Mouse (Mus musculus): ENCODE measurements around the gene Clrn2. TPM values are rescaled to one million over a fixed set of nuclear protein-coding genes. Genes with fewer than 3 reads are reported as not detected.

Clrn2 gene
- polyA plus RNA-seq, 1 experiment from 2014 or later: not detected

- no peak for ATAC-seq
- H3K4me2 ChIP-seq (replicated peaks): no peak overlapping the region
- no peak overlapping the region for H3K27ac ChIP-seq
- no peak overlapping the region for H3K4me3 ChIP-seq (replicated peaks)
- H3K4me1 ChIP-seq (replicated peaks): 0 out of 2 replicates have a peak, but pooled peaks cover 5% of the 10 kb centered on the region
- WGBS: 93% methylated on average over 14 of the region's 14 CpGs
- no peaks in the 10 kb centered on the region for H3K9me3 ChIP-seq
- peaks cover 32% of the 10 kb centered on the region for H3K36me3 ChIP-seq
- no peaks in the 10 kb centered on the region for H3K27me3 ChIP-seq
- no peak overlapping the region for H3K9ac ChIP-seq (replicated peaks)
Observed at GRCm38 (mm10) chr5:45435967-45436950, 17.3 kb upstream of the Clrn2 start.

GRCm38 (mm10) chr5:45437826-45438225 lies 15.7 kb upstream of the Clrn2 start:
- Histone ChIP-seq H3K36me3 (peaks cover 28% of the 10 kb centered on the region), H3K9ac (replicated peaks) (no peak overlapping the region), H3K4me3 (replicated peaks) (no peak overlapping the region), H3K4me1 (replicated peaks) (0 out of 2 replicates have a peak, but pooled peaks cover 5% of the 10 kb centered on the region), H3K27ac (no peak overlapping the region), H3K4me2 (replicated peaks) (no peak overlapping the region), H3K27me3 (no peaks in the 10 kb centered on the region), H3K9me3 (no peaks in the 10 kb centered on the region)
- WGBS: 75% methylated on average over 4 of the region's 4 CpGs
- ATAC-seq: peak; percentile 43; the same call in 1 of the 2 replicates

- Histone ChIP-seq H3K4me1 (replicated peaks) (0 out of 2 replicates have a peak, but pooled peaks cover 5% of the 10 kb centered on the region), H3K4me3 (replicated peaks) (no peak overlapping the region), H3K27me3 (no peaks in the 10 kb centered on the region), H3K4me2 (replicated peaks) (no peak overlapping the region), H3K36me3 (peaks cover 31% of the 10 kb centered on the region), H3K27ac (no peak overlapping the region), H3K9me3 (no peaks in the 10 kb centered on the region), H3K9ac (replicated peaks) (no peak overlapping the region)
- 86% methylated on average over 8 of the region's 8 CpGs for WGBS
- ATAC-seq: no peak
Observed at GRCm38 (mm10) chr5:45438301-45438700, 15.2 kb upstream of the Clrn2 start.

DNA sequence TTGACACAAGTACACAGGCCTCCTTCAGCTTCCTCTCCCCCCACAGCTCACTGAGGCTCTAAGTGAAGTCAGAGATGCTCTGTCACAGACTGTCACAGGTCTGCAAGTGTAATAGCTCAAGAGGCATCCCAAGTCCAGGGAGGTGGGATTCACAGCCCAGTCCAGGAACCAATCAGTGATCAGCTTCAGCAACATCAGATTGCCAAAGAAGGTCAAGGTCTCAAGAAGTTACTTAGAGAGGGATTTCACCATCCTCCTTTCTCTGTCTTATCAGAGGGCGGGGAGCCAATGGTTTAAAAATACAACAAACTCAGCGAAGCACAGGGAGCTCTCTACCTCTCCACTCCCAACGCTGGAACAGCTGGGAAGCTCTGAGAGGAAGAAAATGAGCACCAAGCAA lies 12.4 kb upstream of the Clrn2 start:
- no peak for ATAC-seq
- no peak overlapping the region for H3K27ac ChIP-seq
- no peaks in the 10 kb centered on the region for H3K27me3 ChIP-seq
- no peak overlapping the region for H3K9ac ChIP-seq (replicated peaks)
- 0 out of 2 replicates have a peak, but pooled peaks cover 5% of the 10 kb centered on the region for H3K4me1 ChIP-seq (replicated peaks)
- H3K4me2 ChIP-seq (replicated peaks): no peak overlapping the region
- 88% methylated on average over 3 of the region's 3 CpGs for WGBS
- no peak overlapping the region for H3K4me3 ChIP-seq (replicated peaks)
- no peaks in the 10 kb centered on the region for H3K9me3 ChIP-seq
- peaks cover 21% of the 10 kb centered on the region for H3K36me3 ChIP-seq

DNA sequence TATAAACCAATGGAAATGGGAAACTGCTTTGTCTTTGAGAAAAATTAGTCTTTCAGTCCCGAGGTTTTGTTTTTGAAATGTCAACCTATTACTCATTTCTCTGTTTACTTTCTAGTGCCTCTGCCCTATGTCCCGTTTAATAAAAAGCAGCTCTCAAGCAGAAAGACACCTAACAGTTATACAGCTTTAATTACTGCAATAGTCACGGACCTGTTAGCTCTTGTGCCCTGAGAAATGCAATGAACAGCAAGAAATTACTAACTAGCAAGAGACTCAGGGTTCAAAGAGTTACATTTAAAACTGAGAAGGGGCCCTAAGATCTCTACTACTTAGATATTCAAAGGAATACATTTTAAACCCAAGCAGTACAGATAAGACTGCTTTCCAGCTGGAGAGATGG lies 11.8 kb upstream of the Clrn2 start:
- Histone ChIP-seq H3K4me1 (replicated peaks) (0 out of 2 replicates have a peak, but pooled peaks cover 5% of the 10 kb centered on the region), H3K36me3 (peaks cover 20% of the 10 kb centered on the region), H3K4me3 (replicated peaks) (no peak overlapping the region), H3K4me2 (replicated peaks) (no peak overlapping the region), H3K9ac (replicated peaks) (no peak overlapping the region), H3K27me3 (no peaks in the 10 kb centered on the region), H3K9me3 (no peaks in the 10 kb centered on the region), H3K27ac (no peak overlapping the region)
- WGBS: 87% methylated on average over 3 of the region's 3 CpGs
- no peak for ATAC-seq

DNA sequence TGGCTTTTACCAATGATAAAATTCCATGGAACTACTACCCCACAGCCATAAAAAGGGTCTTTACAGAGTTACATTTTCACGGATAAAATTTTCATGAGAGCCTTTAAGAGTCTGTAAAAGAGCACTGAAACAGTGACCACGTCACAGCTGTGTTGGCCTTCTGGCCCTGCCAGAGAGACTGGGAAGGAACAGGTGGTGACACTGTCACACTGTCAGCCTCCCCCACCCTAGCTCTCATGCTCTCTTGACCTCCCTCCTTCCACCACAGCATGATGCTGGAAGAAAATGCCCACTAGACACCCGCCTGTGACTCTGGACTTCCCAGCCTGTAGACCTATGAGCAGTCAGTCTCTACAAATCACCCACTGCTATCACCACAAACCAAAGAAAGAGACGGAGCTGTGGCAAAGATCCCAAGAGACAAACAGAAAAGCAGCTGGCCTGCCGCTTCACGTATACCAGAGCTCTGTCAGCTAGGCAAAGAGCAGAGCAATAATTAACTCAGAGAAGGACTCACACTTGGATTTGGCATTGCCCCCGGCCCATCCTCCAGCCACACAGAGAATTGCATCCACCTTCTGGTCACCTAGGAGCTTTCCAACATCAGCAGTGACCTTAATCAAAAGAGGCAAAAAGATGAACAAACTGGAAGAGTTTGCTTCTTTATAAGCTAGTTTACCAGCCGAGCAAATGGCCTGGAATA lies 9.3 kb upstream of the Clrn2 start:
- no peak overlapping the region for H3K4me2 ChIP-seq (replicated peaks)
- no peak for ATAC-seq
- 90% methylated on average over 8 of the region's 8 CpGs for WGBS
- H3K4me3 ChIP-seq (replicated peaks): no peak overlapping the region
- H3K4me1 ChIP-seq (replicated peaks): peaks cover 13% of the 10 kb centered on the region
- H3K36me3 ChIP-seq: peaks cover 7% of the 10 kb centered on the region; the same call in 1 of the 2 replicates
- H3K27me3 ChIP-seq: no peaks in the 10 kb centered on the region
- no peaks in the 10 kb centered on the region for H3K9me3 ChIP-seq
- no peak overlapping the region for H3K27ac ChIP-seq
- H3K9ac ChIP-seq (replicated peaks): no peak overlapping the region

GRCm38 (mm10) chr5:45448676-45449075 lies 4.9 kb upstream of the Clrn2 start:
- Histone ChIP-seq H3K27ac (no peak overlapping the region), H3K4me3 (replicated peaks) (peak overlapping the region; percentile 74; the same call in 1 of the 2 replicates), H3K4me1 (replicated peaks) (peaks cover 22% of the 10 kb centered on the region), H3K27me3 (no peaks in the 10 kb centered on the region), H3K9ac (replicated peaks) (peak overlapping the region; percentile 79; the same call in 1 of the 2 replicates), H3K9me3 (no peaks in the 10 kb centered on the region), H3K36me3 (0 out of 2 replicates have a peak, but pooled peaks cover 3% of the 10 kb centered on the region), H3K4me2 (replicated peaks) (peak overlapping the region; percentile 94)
- 31% methylated on average over 5 of the region's 5 CpGs for WGBS
- ATAC-seq: no peak

DNA sequence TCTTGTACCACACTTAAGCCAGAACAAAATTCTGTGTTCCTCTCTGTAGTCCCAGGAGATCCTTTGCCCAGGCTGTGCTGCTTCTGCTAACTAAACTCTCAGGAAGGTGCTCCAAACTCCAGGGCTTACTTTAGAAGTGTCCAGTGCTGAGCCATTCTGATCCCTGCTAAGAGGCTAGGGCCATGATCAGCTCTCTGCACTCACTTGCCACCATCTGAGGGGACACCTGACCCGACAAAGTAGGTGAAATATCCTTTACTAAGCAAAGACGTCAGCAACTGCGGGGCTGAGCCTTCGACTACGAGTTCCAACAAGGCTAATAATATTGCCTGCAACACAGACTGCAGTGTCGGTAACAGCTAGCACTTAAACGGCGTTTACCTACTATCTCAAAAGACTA lies 4.3 kb upstream of the Clrn2 start:
- Histone ChIP-seq H3K9ac (replicated peaks) (peak overlapping the region; percentile 79), H3K27me3 (no peaks in the 10 kb centered on the region; the same call in 1 of the 2 replicates), H3K36me3 (0 out of 2 replicates have a peak, but pooled peaks cover under 1% of the 10 kb centered on the region), H3K4me3 (replicated peaks) (peak overlapping the region; percentile 74), H3K27ac (0 out of 2 replicates have a peak overlapping the region, but pooled peaks have one; percentile 80), H3K4me2 (replicated peaks) (peak overlapping the region; percentile 94), H3K4me1 (replicated peaks) (peaks cover 22% of the 10 kb centered on the region), H3K9me3 (no peaks in the 10 kb centered on the region)
- no peak for ATAC-seq
- 4% methylated on average over 8 of the region's 8 CpGs for WGBS

- ATAC-seq: peak; percentile 99
- Histone ChIP-seq H3K36me3 (no peaks in the 10 kb centered on the region), H3K4me2 (replicated peaks) (peak within 1 kb of the TSS; percentile 94), H3K9me3 (no peaks in the 10 kb centered on the region), H3K9ac (replicated peaks) (peak within 1 kb of the TSS; percentile 79), H3K4me3 (replicated peaks) (peak within 1 kb of the TSS; percentile 74), H3K27me3 (no peaks in the 10 kb centered on the region; the same call in 1 of the 2 replicates), H3K27ac (peak within 1 kb of the TSS; percentile 80), H3K4me1 (replicated peaks) (peaks cover 22% of the 10 kb centered on the region)
- under 1% methylated on average over 70 of the region's 70 CpGs for WGBS
Observed at GRCm38 (mm10) chr5:45449831-45450716, 3.5 kb upstream of the Clrn2 start, which contains the start of gene Qdpr. Gene Qdpr, minus strand, starts transcription at chr5:45450236.

GRCm38 (mm10) chr5:45454456-45454855 lies 905 bp downstream of the Clrn2 start:
- Histone ChIP-seq H3K4me1 (replicated peaks) (peaks cover 7% of the 10 kb centered on the region), H3K27me3 (no peaks in the 10 kb centered on the region; the same call in 1 of the 2 replicates), H3K9ac (replicated peaks) (no peak overlapping the region), H3K9me3 (no peaks in the 10 kb centered on the region), H3K4me3 (replicated peaks) (no peak overlapping the region), H3K4me2 (replicated peaks) (no peak overlapping the region), H3K36me3 (no peaks in the 10 kb centered on the region), H3K27ac (no peak overlapping the region)
- no peak for ATAC-seq
- 53% methylated on average over 9 of the region's 9 CpGs for WGBS

GRCm38 (mm10) chr5:45472880-45473450 lies 19.4 kb downstream of the Clrn2 start:
- ATAC-seq: no peak
- H3K4me2 ChIP-seq (replicated peaks): no peak overlapping the region
- no peak overlapping the region for H3K27ac ChIP-seq
- H3K27me3 ChIP-seq: no peaks in the 10 kb centered on the region
- no peak overlapping the region for H3K4me3 ChIP-seq (replicated peaks)
- WGBS: 60% methylated on average over 7 of the region's 7 CpGs
- H3K9ac ChIP-seq (replicated peaks): no peak overlapping the region
- H3K36me3 ChIP-seq: no peaks in the 10 kb centered on the region
- no peaks in the 10 kb centered on the region for H3K9me3 ChIP-seq
- peaks cover 7% of the 10 kb centered on the region; the same call in 1 of the 2 replicates for H3K4me1 ChIP-seq (replicated peaks)
